Mouse (Mus musculus) embryonic facial prominence, embryonic 12.5 days (tissue): ENCODE data around the gene Cmip. TPM values are rescaled to one million over a fixed set of nuclear protein-coding genes. Genes with fewer than 3 reads are reported as not detected.
A peak's percentile ranks its signal among the peaks of the same experiment; 100 is the strongest.

ENCODE experiments used
- ATAC-seq: fragments of 200-750 bp; cut with Nextera tagmentation; 2 replicates; pipeline ENCODE4 v1.8.0; 2017; ENCODE audit not compliant: insufficient number of reproducible peaks, insufficient read depth, low FRiP score, low TSS enrichment
- H3K27ac ChIP-seq: fragments of 300-500 bp; sonication (generic); 2 replicates; pipeline ENCODE4 v1.5.1; 2016; ENCODE audit warnings: mild to moderate bottlenecking
- H3K27me3 ChIP-seq: fragments of 300-500 bp; sonication (generic); 2 replicates; pipeline ENCODE4 v1.6.1; 2016; ENCODE audit warnings: mild to moderate bottlenecking, moderate library complexity
- H3K36me3 ChIP-seq: fragments of 300-500 bp; sonication (generic); 2 replicates; pipeline ENCODE4 v1.6.1; 2016; ENCODE audit warnings: mild to moderate bottlenecking
- H3K4me1 ChIP-seq: fragments of 300-500 bp; sonication (generic); 2 replicates; pipeline ENCODE4 v1.6.1; 2016
- H3K4me2 ChIP-seq: fragments of 300-500 bp; sonication (generic); replicated peaks from 2 replicates; pipeline ENCODE4 v1.6.1; 2016; ENCODE audit warnings: mild to moderate bottlenecking, moderate library complexity
- H3K4me3 ChIP-seq: fragments of 300-500 bp; sonication (generic); 2 replicates; pipeline ENCODE4 v1.5.1; 2016; ENCODE audit warnings: mild to moderate bottlenecking
- H3K9ac ChIP-seq: fragments of 300-500 bp; sonication (generic); 2 replicates; pipeline ENCODE4 v1.6.1; 2016; ENCODE audit warnings: mild to moderate bottlenecking, moderate library complexity
- H3K9me3 ChIP-seq: fragments of 300-500 bp; sonication (generic); 2 replicates; pipeline ENCODE4 v1.6.1; 2016; ENCODE audit warnings: mild to moderate bottlenecking, moderate library complexity
- WGBS: fragments of 180-500 bp; shearing (Covaris S2); methylation state at CpG from one replicate; pipeline ENCODE4 v1.1.7; 2016; 5-methylcytosine and 5-hydroxymethylcytosine counted together
- polyA plus RNA-seq: library from polyadenylated mRNA; unstranded; fragments of >200 nt; fragmentation: Nextera tagmentation; extraction: Ambion mirVana; gene quantifications from 2 replicates; pipeline ENCODE4 v1.2.1, GENCODE M21; 2016

The Cmip gene
- polyA plus RNA-seq, 1 experiment from 2014 or later: 16.8 TPM

- peak overlapping the region; percentile 81 for H3K4me2 ChIP-seq
- H3K9ac ChIP-seq: 0 out of 2 replicates have a peak overlapping the region, but pooled peaks have one; percentile 40
- 63% methylated on average over 11 of the region's 11 CpGs for whole genome bisulfite sequencing
- no peaks in the 10 kb centered on the region for H3K9me3 ChIP-seq
- no peaks in the 10 kb centered on the region for H3K36me3 ChIP-seq
- peaks cover 50% of the 10 kb centered on the region for H3K4me1 ChIP-seq
- H3K4me3 ChIP-seq: peak overlapping the region; percentile 92
- no peaks in the 10 kb centered on the region for H3K27me3 ChIP-seq
- peak overlapping the region; percentile 47; the same call in 1 of the 2 replicates for H3K27ac ChIP-seq
- no peak for ATAC-seq
These were observed 2.7 kb downstream of the Cmip start for GRCm38 (mm10) chr8:117259431-117260001.

- peaks cover 50% of the 10 kb centered on the region for H3K4me1 ChIP-seq
- H3K4me3 ChIP-seq: peak overlapping the region; percentile 92; the same call in 1 of the 2 replicates
- no peaks in the 10 kb centered on the region for H3K36me3 ChIP-seq
- 0 out of 2 replicates have a peak overlapping the region, but pooled peaks have one; percentile 33 for H3K9ac ChIP-seq
- 28% methylated on average over 14 of the region's 14 CpGs for WGBS
- peak overlapping the region; percentile 47 for H3K27ac ChIP-seq
- no peaks in the 10 kb centered on the region for H3K9me3 ChIP-seq
- no peak for ATAC-seq
- no peaks in the 10 kb centered on the region for H3K27me3 ChIP-seq
- peak overlapping the region; percentile 81 for H3K4me2 ChIP-seq
These were observed 3.5 kb downstream of the Cmip start for GRCm38 (mm10) chr8:117260234-117260929.

DNA sequence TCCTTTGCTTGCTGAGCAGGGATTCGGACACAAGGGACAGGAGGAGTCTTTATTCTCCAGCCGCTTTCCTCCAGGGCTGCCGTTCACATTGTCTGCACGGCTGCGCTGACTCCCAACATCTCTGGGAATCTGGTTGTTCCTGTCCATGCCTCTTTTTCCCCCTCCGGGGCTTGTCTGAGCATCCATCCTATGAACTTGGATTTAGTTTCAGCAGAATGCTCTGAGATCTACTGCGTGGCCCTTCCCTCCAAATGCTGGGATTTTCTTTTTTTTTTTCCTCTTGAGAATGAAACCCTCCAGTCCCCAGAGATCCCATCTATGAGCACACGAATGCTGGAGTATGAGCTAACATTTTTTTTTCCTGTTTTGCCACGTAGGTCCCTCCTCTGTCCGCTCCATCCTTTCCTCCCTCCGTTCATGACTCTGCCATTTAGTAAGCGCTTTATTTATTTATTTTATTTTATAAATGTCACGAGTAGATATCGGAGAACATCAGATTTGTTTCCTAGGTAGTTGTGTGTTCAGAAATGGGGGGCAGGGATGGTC is 4.1 kb downstream of the Cmip start:
- Histone ChIP-seq H3K9ac (0 out of 2 replicates have a peak overlapping the region, but pooled peaks have one; percentile 33), H3K4me3 (peak overlapping the region; percentile 17; the same call in 1 of the 2 replicates), H3K4me1 (peaks cover 50% of the 10 kb centered on the region), H3K4me2 (peak overlapping the region; percentile 81), H3K27ac (peak overlapping the region; percentile 46), H3K27me3 (no peaks in the 10 kb centered on the region), H3K9me3 (no peaks in the 10 kb centered on the region), H3K36me3 (no peaks in the 10 kb centered on the region)
- WGBS: 29% methylated on average over 14 of the region's 14 CpGs
- no peak for ATAC-seq

GRCm38 (mm10) chr8:117261702-117262101 is 4.8 kb downstream of the Cmip start:
- Histone ChIP-seq H3K4me2 (peak overlapping the region; percentile 81), H3K27ac (no peak overlapping the region), H3K9ac (no peak overlapping the region), H3K4me1 (peaks cover 50% of the 10 kb centered on the region), H3K9me3 (no peaks in the 10 kb centered on the region), H3K36me3 (no peaks in the 10 kb centered on the region), H3K27me3 (no peaks in the 10 kb centered on the region), H3K4me3 (no peak overlapping the region)
- ATAC-seq: no peak
- WGBS: 13% methylated on average over 9 of the region's 9 CpGs

DNA sequence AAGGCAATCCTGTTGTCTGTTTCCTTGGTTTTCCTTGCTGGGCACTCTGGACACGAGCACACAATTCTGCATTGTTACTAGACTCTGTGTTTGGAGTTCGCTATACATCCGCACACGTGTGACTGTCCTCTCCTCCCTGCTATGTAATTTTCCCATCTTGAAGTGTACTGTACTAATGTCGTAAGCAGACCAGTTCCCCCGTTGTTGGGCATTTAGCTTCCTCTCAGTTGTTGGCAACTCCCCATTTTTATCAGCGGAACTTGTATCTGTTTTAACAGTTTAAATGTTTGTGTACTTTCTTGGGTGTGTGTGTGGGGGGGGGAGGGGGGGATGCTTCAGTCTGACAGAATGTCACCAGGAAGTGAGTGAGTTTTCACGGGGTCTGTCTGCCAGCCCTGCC is 5.8 kb downstream of the Cmip start:
- no peaks in the 10 kb centered on the region for H3K36me3 ChIP-seq
- H3K9ac ChIP-seq: no peak overlapping the region
- WGBS: 54% methylated on average over 8 of the region's 8 CpGs
- peaks cover 53% of the 10 kb centered on the region for H3K4me1 ChIP-seq
- no peaks in the 10 kb centered on the region for H3K27me3 ChIP-seq
- ATAC-seq: no peak
- no peak overlapping the region for H3K27ac ChIP-seq
- H3K4me2 ChIP-seq: no peak overlapping the region
- no peak overlapping the region for H3K4me3 ChIP-seq
- H3K9me3 ChIP-seq: no peaks in the 10 kb centered on the region

DNA sequence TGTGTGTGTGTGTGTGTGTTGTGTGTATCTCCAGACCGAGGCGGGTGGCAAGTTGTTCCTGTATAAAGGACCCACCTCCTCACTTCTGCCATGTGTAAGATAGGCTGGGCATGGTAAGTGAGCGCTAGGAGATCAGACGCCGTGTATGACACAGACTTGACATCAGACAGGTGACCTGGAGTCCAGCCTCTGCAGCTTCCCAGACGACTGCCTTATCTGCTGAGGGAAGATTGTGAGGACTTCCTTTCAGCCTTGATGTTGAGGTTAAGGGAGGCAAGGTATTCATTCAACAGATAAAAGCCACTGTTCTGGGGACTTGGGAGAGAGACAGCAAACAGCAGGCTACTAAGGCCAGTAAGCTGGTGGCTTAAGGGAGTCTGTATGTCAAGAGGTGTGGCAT is 6.6 kb downstream of the Cmip start:
- Histone ChIP-seq H3K36me3 (no peaks in the 10 kb centered on the region), H3K4me3 (no peak overlapping the region), H3K9ac (no peak overlapping the region), H3K27me3 (no peaks in the 10 kb centered on the region), H3K9me3 (no peaks in the 10 kb centered on the region), H3K27ac (no peak overlapping the region), H3K4me2 (no peak overlapping the region), H3K4me1 (peaks cover 53% of the 10 kb centered on the region)
- 72% methylated on average over 6 of the region's 6 CpGs for WGBS
- ATAC-seq: no peak

DNA sequence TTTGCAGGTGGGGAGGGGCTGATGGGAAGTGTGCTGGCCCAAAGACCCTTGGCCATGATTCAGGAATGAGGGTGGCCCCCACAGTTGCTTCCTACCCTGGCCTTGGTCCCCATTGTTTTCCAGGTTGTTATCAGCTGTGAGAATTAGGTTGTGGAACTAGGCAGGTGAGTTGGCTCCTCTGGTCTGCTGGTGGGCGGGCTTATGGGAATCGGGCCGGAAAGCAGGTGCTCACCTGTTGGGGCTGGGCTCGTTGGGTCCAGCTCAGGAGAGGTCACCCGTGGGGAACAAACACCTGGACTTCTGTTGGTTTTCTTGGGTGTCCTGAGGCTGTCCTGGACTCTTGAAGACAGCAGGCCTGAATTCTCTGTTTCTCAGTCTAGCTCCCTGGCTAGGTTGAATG is 8.2 kb downstream of the Cmip start:
- 90% methylated on average over 5 of the region's 5 CpGs for WGBS

DNA sequence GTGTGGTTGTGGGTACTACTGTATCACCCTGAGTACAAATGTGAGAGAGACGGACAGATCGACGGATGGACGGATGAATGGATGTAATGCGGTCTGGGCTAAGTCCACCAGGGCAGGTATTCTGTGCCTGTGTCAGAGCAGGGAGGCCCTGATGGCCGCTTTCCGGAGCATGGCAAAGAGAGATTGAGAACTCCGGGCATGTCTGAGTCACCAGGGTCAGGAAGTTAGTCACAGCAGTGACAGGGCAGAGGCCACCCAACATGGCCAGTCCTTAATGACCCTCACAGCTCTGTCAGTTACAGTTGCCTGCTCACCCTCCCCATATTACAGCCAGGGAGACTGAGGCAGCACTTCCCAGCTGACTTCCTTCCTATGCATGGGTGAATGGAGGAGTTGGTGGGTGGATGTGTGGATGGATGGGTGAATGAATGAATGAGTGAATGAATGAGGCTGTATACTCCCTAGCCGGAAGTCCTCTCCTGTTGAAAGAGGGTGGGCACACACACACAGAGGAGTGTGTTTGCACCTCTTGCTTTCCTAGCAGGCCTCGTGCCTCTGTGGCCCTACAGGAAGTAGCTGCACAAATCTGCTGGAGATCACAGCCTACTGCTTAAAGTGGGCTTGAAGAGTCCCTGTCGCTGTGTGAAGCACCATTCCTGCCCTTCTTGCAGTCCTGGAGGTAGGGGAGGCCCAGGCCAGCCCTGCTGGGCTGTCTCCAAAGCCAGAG is 10.7 kb downstream of the Cmip start:
- H3K27me3 ChIP-seq: no peaks in the 10 kb centered on the region
- H3K9ac ChIP-seq: no peak overlapping the region
- H3K36me3 ChIP-seq: no peaks in the 10 kb centered on the region
- H3K9me3 ChIP-seq: no peaks in the 10 kb centered on the region
- 84% methylated on average over 11 of the region's 11 CpGs for WGBS
- no peak overlapping the region for H3K4me2 ChIP-seq
- no peak overlapping the region for H3K27ac ChIP-seq
- no peak overlapping the region for H3K4me3 ChIP-seq
- H3K4me1 ChIP-seq: peaks cover 14% of the 10 kb centered on the region
- no peak; the same call in 1 of the 2 replicates for ATAC-seq

More for the DNA sequence above, 8.2 kb downstream of the Cmip start:
- ATAC-seq: no peak
- Histone ChIP-seq H3K4me2 (no peak overlapping the region), H3K9me3 (no peaks in the 10 kb centered on the region), H3K27me3 (no peaks in the 10 kb centered on the region), H3K4me3 (no peak overlapping the region), H3K4me1 (peaks cover 37% of the 10 kb centered on the region), H3K36me3 (no peaks in the 10 kb centered on the region), H3K27ac (no peak overlapping the region), H3K9ac (no peak overlapping the region)

GRCm38 (mm10) chr8:117278234-117278633 is 21.4 kb downstream of the Cmip start:
- no peak for ATAC-seq
- 86% methylated on average over 10 of the region's 10 CpGs for WGBS
- Histone ChIP-seq H3K9ac (no peak overlapping the region), H3K4me1 (peaks cover 32% of the 10 kb centered on the region), H3K27me3 (no peaks in the 10 kb centered on the region), H3K9me3 (no peaks in the 10 kb centered on the region), H3K4me3 (no peak overlapping the region), H3K36me3 (no peaks in the 10 kb centered on the region), H3K27ac (peak overlapping the region; percentile 30; the same call in 1 of the 2 replicates), H3K4me2 (no peak overlapping the region)

- H3K36me3 ChIP-seq: no peaks in the 10 kb centered on the region
- peaks cover 34% of the 10 kb centered on the region for H3K4me1 ChIP-seq
- ATAC-seq: no peak
- H3K27ac ChIP-seq: peak overlapping the region; percentile 30; the same call in 1 of the 2 replicates
- 0 out of 2 replicates have a peak overlapping the region, but pooled peaks have one; percentile 2 for H3K4me2 ChIP-seq
- WGBS: 35% methylated on average over 20 of the region's 20 CpGs
- no peaks in the 10 kb centered on the region for H3K27me3 ChIP-seq
- no peaks in the 10 kb centered on the region for H3K9me3 ChIP-seq
- no peak overlapping the region for H3K4me3 ChIP-seq
- H3K9ac ChIP-seq: no peak overlapping the region
These were observed 21.8 kb downstream of the Cmip start for GRCm38 (mm10) chr8:117278668-117279132.

DNA sequence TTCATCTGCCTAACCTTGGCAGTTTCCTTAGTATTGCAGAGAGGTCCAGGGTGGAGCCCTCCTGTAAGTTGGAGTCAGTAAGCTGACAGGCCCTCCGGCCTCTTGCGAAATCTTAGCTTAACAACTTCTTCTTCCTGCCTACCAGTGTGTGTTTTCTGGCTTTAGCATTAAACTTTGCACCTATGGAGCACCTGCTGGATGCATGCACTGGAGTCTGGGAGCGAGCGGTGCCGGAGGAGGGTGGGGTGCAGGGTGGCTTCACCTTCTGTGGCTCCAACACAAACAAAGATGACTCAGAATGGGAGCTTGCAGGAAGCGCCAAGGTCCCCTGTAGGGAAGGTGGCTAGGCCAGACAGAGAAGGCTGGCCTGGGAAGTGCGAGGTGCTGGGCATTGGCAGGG is 23.6 kb downstream of the Cmip start:
- Histone ChIP-seq H3K4me1 (peaks cover 33% of the 10 kb centered on the region), H3K27ac (no peak overlapping the region), H3K4me2 (no peak overlapping the region), H3K27me3 (no peaks in the 10 kb centered on the region), H3K36me3 (0 out of 2 replicates have a peak, but pooled peaks cover under 1% of the 10 kb centered on the region), H3K4me3 (no peak overlapping the region), H3K9ac (no peak overlapping the region), H3K9me3 (no peaks in the 10 kb centered on the region)
- 90% methylated on average over 7 of the region's 7 CpGs for WGBS
- no peak for ATAC-seq
